Mouse (Mus musculus): ENCODE measurements at regions not wholly inside any gene's neighbourhood (a gene's known extent, or its start where the extent isn't known, plus 50 kb on each side); places are given as distances from the start of the nearest gene placed in this dataset.

DNA sequence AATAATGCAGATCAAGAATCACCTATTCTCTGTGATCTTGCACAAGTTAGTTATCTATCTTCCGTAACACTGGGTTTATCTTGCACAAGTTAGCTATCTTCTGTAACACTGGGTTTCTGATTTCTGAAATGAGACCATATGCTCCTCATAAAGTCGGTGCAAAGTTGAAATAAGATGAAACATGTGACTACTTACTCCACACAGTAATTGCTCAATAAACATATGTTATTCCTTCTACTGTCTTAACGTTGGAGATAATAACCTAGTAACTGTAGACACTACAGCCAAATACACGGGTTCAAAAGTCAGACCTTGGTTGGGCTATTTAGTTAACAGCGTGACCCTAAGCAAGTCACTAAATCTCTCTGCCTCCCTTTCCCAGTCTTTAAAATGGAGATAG lies 65.8 kb upstream of the Atp11b start:
- DNase-seq (ENCODE audit: low read depth, low spot score) = no peak

DNA sequence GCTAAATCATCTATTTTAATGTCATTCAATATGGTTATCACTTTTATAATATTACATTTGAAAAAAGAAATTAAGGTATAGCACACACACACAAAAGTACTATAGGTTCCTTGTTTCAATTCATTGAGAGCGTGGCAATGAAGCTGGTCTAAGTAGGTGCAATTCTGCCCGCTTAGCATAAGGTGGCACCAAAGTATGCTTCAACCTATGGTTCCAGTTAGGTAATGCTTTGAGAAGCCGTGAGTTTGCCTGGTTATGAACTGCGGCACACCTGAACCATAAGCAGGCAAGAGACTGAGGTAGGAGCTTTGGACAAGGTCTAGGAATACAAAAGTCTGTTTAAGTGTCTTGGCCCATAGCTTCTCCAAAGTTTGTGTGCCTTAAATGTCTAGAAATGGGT lies 65.1 kb upstream of the Atp11b start:
- DNase-seq (ENCODE audit: low read depth, low spot score) = peak; percentile 43

DNA sequence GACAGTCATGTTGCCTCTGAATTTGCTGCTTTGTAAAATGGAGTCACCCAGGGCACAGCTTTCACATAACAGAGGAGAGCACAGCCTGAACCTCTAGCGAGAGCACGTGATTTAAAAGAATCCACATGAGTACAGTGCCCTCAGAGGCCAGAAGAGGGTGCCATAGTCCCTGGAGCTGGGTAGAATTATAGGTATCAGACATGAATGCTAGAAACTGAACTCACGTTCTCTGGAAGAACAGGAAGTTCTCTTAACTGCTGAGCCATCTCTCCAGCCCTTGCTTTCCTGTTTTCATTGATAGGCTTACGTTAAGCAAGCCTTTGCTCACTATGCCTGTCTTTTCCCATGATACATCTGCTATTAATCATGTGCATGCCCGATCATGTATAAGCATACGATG lies 60.9 kb upstream of the Atp11b start:
- peak; percentile 60 for DNase-seq (ENCODE audit: low read depth, low spot score)

DNA sequence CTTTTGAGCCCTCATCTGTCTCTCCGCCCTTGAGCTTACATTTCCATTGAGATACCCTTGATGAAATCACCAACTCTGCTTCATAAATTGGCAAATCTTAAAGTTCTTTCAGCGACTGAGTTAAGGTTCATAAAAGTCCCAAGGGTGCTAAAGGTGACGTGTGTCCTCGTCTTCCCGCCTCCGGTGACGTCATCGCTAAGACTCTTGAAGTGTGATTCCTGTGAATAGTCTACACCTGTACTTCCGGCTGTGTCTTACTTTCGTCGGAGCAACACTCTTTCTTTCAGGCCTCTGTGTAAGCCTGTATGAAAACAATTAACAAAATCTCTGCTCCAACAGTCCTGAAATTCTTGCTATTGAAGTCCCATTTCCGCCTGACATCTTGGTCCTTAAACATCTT lies 60.4 kb upstream of the Atp11b start:
- DNase-seq (ENCODE audit: low read depth, low spot score) = no peak

DNA sequence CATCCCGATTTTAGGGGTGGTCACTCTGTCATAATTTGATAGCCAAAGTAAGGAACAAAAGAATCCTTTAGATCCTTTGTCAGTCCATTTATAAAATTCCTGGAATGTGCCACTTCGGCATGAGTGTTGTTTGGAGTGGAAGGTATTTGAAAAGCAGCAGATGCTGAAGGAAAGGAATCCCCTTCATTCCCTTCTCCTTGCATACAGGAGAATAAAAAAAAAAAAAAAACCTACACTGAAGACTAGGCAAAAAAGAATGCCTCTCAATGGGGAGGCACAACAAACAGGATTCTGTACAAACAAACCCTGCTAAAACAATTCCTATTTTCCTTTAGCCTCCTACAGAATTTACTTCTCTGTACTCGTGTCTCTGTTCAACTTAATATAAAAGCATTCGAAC lies 59.7 kb upstream of the Atp11b start:
- no peak for DNase-seq (ENCODE audit: low read depth, low spot score)

DNA sequence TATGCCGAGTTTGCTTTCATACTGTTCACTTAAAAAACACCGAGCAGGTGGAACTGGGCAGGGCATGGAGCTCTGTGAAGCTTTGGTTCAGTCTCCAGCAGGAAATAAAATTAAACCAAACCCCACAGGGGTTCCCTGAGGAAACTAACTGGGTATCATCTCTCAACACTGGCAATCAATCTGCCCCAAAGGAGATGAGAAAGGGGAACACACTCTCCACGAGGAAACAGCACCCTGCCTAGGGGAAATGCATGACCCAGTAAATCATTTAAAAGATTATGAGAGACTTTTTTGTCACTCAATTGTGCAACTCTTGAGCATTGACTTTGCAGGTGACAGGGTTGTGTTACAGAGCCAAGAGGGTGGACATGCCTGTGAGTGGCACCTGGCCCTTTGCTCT lies 58.0 kb upstream of the Atp11b start:
- no peak for DNase-seq (ENCODE audit: low read depth, low spot score)

DNA sequence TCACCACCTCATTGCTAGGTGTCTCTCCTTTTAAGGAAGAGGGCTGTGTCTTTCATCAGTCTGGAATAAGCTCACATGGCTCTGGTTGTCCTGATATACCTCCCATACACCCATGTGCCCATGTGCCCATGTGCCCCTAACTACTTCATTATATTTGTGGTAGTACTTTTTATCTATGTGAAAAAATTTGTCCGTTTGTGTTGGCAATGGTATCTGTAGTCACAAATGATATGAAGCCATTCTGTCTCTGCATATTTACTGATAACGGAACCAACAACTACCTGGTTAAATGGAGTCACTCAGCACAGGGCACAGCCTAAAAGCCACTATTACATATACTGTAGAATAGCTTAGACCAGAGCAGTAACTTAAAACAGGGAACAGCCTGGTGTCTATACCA lies 54.6 kb upstream of the Atp11b start:
- DNase-seq (ENCODE audit: low read depth, low spot score) = no peak

DNA sequence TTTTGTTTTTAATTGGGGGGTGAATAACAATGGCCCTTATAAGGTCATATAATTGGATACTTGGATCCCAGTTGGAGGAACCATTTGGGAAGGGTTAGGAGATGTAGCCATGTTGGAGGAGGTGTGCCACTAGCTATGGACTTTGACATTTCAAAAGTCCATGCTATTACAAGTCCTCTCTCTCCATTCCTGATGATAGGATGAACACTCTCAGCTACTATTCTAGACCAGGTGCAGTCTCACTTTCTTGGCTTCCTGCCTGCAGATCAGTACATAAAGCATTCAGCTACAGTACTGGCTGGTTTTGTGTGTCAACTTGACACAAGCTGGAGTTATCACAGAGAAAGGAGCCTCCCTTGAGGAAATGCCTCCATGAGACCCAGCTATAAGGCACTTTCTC lies 53.9 kb upstream of the Atp11b start:
- DNase-seq (ENCODE audit: low read depth, low spot score) = no peak

DNA sequence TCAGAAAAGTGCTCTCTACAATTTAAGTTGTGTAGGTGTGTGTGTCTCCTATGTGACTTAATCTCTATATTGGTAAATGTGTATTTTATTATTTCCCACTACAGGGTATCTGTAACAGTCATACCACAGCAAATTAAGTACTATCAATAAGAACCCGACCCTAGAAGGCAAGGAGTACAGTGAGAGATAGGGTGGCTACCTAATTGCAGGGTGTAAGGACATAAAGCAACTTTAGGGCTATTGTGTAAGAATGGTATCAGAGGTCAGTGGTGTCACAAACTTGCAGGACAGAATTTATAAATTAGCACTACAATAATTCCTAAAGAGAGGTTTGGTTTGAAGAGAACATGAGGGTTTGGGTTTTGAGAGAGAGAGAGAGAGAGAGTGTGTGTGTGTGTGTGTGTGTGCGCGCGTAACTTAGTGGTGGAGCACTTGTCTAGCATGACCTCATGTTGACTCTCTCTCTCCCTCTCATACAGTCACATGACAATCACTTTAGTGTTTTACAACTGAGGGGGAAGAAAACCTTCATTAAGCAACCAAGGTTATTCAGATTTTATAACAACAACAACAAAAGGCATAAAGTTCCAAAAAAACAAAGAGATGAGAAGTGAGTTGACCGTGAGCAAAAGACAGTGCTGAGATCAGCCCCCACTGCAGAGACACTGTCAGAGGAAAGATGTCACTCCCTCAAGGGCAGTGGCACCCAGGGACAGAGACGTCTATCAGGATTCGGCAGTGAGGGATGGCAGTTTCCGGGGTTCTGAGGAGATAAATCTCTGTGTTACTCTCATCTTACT lies 50.2 kb upstream of the Atp11b start:
- DNase-seq (ENCODE audit: low read depth, low spot score) = no peak
